Mouse (Mus musculus): ENCODE measurements around the gene Sgk1.
A peak's percentile ranks its signal among the peaks of the same experiment; 100 is the strongest.
"Not testable (repeated sequence)": the region's sequence is repeated elsewhere in the genome, so short reads cannot be mapped to it uniquely, and the experiment has no call there.

Sgk1 gene

DNA sequence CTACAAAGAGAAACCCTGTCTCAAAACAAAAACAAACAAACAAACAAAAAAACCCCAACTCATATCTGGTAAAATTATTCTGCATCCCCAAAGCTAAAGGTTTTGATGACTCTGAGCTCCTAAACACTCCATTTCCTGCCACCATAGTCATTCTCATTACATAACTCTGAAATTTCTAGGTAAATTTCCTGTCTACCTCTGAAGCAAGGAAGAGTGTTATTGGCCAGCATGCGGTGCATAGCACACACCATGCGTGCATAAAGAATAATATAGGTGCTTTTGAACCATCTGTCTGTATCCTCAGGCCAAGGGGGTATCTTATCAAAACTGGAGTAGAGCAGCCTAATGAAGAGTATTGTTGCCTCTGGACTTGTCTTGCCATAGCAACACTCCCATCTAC lies 13.8 kb upstream of the Sgk1 start:
- no peak for ATAC-seq (ENCODE audit: low TSS enrichment)

DNA sequence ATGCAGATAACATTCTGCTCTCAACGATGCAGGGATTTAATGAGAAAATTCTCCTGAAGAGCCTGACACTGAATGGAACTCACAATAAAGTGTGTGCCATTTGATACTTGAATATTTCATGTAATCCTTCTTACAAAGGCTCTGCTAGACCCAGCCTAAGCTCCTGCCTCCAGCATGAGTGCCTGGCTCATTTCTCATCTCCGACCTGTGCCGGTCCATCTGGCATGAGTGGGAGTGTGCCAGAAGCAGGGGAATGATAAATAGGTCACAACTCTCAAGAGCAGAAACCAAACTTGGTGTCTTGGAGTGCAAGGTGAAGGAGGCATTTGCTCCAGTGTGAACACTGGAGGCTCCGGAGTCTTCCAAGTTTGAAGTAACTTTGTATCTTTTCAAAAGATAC lies 13.4 kb upstream of the Sgk1 start:
- no peak for ATAC-seq (ENCODE audit: low TSS enrichment)

DNA sequence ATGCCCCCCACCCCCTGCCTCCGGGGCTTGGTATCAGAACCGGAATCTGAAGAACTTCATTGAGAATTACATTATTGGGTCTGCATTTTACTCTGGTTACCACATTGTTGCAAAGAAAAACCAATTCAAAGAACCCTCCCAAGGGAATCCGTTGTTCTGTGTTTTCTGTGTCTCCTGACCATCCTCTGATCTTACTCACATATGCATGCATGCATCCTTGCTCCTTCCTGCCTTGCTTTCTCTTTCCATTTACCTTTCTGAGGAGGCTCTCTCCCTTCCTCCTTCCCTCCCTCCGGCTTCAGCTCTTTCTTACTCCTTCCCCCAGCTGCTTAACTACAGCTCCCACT lies 174 bp upstream of the Sgk1 start:
- ATAC-seq (ENCODE audit: low TSS enrichment): no peak

DNA sequence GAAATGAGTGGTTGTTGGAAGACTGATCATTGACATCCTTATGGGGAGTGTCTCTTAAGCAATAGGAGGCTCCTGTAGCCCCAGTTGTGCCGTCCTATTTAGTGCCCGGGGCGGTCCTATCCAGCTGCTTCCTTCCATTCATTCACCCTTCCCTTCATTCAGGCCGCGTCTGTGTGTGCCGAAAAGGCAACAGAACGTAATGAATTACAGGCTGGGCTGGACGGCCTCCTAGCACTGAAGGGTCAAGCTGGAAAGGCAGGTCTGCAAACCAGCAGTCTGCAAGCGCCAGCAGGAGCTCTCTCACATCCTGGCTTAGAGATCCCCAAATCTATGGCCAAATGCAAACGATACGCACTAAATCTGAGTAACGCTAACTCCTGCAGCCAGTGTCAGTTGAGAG lies 1.6 kb downstream of the Sgk1 start:
- peak; percentile 31 for ATAC-seq (ENCODE audit: low TSS enrichment)

DNA sequence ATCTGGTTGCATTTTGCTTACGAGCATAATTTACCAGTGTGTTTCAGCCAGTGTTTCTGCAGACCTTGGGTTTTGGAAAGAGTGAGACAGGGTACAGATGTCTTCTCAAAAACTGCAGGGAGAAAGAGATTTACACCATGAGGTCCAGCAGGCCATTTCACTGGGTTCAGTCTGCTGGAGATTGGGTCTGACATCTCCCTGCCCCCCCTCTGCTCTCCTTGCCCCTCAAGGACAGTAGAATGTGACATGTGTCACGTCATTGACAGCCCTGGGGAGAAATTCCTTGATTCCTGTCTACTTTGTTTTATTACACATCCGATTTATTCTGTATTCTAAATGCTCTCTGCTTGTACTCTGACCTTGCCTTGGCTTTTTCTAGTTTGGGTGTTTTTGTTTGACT lies 2.5 kb downstream of the Sgk1 start:
- no peak for ATAC-seq (ENCODE audit: low TSS enrichment)

DNA sequence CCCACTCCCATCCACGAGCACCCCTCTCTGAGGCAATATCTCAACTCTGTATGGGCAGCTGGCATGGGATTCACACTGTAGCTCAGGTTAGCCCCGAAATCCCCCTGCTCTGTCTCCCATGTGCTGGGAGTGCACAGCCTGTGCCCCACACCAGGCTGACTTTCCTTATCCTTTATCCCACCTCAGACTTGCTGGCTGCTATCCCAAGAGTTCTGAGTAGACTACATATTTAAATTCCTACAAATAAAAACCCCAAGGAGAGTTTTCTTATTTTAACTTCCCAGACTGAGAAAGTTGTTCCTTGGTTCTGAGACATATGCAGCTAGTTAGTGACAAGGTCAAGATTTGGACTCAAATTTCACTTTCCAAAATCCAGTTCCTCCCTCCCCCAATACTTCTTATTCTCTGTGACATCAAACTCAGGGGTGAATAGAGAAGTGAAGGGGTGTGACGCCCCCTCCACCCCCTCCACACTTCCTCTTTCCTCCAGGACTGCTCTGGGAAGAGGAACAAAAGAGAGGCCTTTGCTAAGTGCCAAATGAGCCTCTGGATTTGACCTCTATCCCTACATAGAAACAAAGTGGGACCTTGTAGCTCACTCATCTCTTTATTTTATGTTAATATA lies 7.3 kb downstream of the Sgk1 start:
- ATAC-seq (ENCODE audit: low TSS enrichment): no peak

DNA sequence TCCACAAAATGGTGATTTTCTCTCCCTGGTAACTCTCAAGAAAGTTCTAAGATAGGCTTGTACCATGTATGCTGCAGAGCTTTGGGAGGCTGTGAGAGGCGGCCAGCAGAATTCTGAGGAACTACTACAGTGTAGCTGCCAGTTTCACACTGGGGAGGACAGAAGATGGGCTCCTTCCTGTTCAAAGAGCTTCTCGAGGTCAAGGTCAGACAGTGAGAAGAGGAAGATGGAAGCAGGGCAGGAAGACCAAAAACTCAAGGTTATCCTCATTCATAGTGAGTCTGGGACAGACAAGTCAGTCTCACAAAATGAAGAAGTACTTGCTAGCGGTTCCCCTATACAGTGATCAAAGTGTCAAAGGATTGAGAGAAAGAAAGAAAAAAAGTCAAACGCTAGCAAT lies 8.3 kb downstream of the Sgk1 start:
- ATAC-seq (ENCODE audit: low TSS enrichment): no peak

DNA sequence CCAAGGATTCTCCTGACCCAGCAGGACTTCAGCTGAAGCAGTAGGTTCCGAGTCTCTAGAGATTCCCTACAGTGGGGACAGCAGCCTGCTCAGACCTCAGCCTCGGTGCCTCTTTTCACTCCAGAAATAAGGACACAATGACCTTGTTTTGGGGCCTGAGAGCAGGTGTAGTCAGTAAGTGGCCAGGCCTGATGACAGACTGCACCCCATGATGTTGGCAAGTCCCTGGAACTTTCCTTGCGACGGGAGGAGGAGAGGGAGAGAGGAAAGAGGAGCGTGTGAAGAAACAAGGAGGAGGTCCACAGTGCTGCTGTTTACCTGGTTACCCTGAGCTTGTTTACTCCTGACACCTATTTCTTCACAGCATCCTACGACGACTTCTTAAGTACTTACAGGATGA lies 9.5 kb downstream of the Sgk1 start:
- no peak for ATAC-seq (ENCODE audit: low TSS enrichment)

DNA sequence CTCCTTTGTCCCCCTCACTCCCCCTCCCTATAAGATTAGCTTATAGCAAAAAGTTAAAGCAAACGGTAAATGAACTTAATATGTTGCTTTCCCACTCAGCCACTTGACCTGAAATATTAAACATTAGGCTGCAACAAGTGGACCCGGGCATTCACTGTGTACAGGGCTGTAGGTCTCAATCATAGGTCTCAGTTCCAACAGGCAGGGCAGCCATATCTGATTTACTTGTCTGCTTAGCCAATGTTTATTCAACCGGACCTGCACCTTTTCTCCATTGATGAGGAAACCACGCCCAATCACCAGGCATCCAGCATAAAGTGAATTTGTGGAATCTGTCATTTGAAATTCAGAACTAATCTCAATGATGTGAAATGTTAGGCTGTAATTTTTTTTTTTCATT lies 10.1 kb downstream of the Sgk1 start:
- no peak for ATAC-seq (ENCODE audit: low TSS enrichment)

DNA sequence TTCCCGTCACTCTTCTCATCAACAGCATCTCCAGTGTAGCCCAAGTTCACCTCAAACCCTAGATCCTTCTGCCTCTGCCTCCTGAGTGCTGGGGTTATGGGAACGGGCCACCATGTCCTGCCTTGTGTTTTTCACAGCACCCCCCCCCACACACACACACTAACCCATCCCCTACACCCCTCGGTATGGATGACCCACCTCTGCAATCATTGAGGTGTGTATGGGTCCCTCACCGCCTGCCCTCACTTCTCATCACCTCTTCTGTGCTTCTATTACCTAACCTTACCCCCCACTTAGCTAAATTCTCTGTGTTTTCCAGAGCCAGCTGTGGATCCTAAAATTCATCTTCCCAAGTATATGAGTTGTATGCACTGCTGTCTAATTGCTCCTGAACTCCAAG lies 16.4 kb downstream of the Sgk1 start:
- ATAC-seq (ENCODE audit: low TSS enrichment): no peak

DNA sequence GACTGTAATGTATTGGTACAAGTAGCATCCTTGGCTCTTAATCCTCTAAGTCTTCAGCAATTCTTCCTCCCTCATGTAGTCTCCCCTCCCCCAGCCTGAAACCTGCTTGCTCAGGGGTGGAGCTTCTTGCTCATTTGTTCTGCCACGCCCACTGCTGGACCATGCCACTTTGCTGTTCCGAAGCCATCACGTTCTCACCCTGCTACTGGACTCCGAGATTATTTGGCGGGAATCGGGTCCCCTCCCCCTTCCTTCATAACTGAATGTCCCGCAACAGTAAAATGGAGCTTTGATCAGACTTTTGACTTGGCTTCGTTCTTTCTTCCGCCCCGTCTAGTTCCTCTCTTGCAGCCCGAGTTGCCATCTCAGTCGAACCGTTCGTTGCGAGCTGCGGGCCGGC lies 16.9 kb downstream of the Sgk1 start:
- not testable (repeated sequence) for ATAC-seq (ENCODE audit: low TSS enrichment)

DNA sequence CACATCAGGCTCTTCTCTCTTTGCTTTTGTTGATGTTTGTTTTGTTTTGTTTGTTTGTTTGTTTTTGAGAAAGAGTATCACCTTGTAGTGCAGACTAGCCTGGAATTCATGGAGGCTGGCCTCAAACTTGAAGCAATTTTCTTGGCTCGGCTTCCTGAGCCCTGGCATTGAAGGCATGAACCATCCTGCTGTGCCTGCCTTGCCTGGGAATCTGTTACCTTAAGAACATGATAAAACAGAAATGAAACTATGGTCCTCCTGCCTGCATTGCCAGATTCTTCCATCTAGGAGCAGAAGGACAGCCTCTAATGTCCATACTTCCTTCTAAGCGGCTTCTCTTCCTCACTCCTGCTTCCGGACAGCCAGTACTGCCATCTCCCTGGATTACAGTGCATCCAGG lies 17.4 kb downstream of the Sgk1 start:
- ATAC-seq (ENCODE audit: low TSS enrichment): no peak

DNA sequence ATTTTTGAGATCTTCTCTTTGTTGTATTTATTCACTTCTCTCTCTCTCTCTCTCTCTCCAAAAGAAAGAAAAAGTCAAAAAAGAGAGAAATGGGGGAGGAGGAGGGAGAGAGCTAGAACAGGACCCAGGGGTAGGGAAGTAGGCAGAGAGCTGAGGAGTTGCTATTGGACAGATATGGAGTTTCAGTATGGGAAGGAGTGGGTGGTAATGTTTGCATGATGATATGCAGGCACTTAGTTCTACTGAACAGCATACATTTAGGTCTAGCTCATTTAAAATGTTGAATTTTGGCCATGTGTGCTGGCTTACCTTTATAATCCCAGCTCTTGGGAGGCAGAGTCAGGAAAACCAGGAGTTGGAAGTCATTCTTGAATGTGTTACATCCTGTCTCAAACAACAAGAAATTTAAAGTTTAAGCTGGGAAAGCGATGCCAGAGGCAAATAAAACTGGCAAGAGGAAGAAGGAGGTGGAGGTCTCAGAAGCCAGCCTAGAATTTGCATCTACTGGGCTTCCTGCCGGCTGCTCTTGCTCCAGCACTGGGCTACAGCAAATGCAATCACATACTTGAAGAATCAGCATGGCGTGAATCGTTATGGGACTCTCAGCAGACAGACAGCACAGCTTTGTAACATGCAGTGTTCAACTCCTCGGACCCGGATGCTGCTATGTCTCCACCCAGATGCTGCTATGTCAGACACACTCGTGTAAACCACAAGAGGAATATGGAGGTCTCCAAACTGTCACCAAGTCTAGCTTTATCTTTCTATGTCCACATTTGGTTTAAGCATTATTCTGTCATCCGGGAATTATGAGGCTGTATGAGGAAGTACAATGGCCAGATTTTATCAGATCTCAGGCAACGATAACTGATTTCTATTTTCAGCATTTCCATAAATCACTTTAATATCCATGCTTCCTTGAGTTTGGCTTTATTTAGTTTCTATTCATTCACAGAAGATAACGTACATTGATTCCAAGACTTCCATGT lies 20.5 kb downstream of the Sgk1 start:
- peak; percentile 93 for ATAC-seq (ENCODE audit: low TSS enrichment)

DNA sequence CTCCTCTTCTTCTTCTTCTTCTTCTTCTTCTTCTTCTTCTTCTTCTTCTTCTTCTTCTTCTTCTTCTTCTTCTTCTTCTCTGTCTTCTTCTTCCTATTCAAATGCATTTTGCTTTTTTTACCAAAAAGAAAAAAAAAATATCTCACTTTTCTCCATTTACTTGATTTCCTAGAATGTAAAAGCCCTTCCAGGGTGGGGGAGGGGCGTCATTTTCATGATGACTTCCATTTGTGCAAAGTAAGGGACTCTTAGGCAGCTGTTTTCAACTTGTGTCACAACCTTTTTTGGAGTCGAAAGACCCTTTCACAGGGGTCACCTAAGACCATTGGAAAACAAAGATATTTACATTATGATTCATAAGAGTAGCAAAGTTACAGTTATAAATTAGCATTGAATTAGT lies 22.2 kb downstream of the Sgk1 start:
- ATAC-seq (ENCODE audit: low TSS enrichment): no peak

DNA sequence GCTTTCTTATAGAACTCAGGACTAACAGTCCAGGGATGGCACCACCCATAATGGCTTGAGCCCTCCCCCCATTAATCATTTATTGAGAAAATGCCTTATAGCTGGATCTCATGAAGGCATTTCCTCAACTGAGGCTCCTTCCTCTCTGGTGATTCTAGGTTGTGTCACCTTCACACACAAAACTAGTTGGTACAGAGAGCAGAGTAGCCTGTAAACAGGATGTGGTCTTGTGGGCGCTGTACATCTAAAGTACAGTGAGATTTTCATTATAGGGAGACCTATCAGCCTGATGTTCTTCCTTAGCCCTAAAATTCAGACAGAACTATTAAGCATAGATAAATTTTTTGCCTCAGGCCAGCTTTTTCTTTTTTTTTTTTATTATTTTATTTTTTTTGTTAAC lies 23.6 kb downstream of the Sgk1 start:
- no peak for ATAC-seq (ENCODE audit: low TSS enrichment)

DNA sequence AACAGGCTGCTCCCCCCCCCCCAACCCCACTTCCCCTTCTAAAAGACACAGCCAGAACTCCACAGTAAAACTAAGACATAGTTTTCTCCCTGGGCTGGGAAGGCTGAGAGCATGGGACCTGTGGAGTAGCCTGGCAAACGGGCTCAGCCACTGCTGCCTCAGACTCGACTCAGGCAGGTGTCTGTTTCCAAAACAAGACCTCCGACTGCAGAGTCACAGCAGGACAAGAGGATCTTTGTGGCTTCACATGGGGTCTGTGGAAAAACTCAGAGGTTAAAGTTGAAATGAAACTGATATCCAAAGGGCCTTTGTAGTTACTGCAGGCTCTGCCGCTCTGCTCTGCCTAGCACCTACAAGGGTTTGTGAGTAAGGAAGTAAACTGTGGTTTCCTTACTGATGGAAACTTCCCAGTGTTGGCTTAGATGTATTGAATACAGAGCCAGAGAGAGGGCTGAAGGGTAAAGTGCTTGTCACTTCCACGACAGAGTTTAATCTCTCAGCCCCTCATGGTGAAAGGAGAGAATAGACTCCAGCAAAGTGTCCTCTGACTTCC lies 25.0 kb downstream of the Sgk1 start:
- no peak for ATAC-seq (ENCODE audit: low TSS enrichment)

DNA sequence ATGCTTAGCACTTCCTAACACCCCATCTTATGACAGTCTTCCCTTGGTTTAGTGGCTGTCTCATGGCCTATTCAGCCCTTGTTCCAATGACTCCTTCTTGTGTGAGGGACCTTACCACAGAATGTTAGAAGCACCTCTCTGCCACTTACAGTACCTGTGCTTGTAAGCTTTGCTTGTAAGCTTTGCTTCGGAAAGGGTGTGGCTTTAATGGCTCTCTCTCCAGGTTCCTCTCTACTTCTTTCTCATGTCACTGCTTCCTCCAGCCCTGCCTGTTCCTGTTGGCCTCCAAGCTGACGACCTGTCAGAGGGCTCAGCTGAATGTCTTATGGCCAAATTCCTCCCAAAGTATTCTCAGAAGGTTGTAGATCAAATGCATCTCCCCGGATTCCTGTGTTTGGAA lies 25.8 kb downstream of the Sgk1 start:
- no peak for ATAC-seq (ENCODE audit: low TSS enrichment)

DNA sequence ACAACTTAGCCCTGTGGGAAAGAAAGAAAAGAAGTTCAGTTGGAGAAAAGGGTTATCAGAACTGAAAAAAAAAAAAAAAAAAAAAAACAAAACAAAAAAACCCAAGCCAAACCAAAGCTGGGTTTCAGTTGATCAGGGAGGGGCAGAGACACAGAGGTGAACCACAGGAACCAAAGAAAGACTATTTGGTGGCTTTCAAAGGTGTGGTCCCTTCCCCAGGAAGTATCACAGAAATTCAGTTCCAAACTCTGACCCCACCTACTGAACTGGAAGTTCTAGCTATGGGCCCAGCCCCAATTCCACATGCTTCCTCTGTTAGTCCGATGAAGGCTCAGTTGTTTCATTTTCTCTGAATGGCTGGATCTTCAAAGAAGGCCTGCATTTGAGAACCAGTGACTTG lies 26.7 kb downstream of the Sgk1 start:
- no peak for ATAC-seq (ENCODE audit: low TSS enrichment)

DNA sequence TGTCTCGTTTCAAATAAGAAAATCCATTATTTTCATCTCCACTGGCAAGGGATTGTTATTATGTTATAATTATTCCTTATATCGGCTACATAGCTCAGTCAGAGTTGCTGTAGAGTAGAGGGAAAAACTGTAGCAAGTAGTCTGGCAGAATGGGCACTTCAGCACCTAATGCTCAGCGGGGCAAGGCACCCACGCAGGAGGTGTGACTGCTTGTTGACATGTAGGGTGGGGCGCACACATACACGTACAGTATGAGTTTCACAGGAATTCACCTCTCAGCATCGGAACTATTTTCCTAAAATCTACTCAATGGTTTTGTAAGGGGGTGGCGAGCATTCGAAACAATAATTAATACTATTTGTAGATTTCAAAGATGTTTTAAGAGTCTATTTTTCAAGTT lies 28.4 kb downstream of the Sgk1 start:
- no peak for ATAC-seq (ENCODE audit: low TSS enrichment)

DNA sequence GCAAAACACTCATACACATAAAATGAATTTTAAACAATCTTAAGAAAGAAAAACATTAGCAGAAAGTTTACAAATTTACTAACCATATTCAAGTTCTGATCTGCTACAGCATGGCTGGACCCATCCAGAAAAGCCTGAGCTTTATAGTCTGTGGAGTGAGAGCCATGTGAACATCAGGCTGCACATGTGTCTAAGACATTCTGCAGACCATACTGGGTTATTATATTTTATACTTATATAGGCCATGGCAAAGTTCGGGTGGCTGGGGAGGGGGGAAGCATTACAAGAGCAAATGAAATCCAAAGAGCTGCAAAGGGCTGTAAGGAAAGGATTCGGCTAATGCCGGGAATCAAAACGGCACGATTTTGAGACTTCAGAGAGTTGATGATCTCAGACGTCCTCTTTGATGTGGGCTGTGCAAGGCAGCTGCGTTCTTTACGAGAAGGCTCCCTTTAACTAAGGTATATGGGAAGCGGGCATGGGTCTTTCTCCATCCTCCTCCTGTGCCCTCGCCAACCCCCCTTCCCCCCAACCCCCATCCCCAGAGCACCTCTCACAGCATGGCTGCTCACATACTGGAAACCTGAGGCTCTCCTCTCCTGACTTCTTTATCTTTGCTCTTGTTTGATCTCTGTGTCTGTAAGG lies 29.4 kb downstream of the Sgk1 start:
- no peak for ATAC-seq (ENCODE audit: low TSS enrichment)

DNA sequence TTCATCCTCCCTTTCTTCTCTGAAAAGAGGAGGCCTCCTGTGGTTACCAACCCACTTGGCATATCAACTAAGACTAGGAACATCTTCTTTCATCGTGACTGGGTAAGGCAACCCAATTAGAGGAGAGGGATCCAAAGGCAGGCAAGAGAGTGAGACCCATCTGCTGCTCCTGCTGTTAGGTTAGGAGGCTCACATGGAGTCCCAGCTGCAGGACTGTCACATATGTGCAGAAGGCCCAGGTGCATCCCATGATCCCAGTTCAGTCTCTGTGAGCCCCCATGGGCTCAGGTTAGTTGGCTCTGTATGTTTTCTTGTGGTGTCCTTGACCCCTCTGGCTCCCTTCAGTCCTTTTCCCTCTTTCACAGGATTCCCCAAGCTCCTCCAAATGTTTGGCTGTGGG lies 32.8 kb downstream of the Sgk1 start:
- ATAC-seq (ENCODE audit: low TSS enrichment): no peak

DNA sequence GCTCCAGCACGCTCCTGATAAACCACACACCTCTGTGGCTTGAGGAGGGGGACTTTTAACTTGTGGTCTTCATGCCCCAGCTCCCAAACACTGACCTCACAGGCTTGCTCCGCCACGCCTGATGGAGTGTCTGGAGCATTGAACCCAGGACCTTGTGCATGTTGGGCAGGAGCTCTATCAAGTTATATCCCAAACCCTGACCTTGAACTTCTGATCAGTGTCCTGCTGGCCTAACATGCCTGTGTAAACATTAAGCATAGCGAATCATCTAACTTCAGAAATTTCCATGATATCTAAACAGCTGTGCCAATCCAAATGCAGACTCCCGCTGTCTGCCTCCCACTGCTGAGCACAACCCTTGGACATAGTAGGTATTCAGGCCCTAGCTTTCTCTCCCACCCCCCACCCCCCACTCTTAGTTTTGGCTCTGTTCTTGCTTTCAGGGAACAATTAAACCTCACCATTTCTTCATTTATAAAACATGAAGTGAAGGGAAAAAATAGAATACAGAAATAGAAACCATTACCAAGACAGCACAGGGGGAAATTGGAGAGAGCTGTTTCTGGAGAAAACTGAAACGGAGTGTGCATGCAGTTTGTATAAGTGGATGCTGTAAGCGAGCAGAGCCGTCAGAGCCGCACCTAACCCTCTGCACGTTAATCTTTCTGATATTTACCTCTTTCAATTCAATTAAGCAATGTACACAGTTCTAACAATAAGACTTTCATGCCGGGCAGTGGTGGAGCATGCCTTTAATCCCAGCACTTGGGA lies 34.5 kb downstream of the Sgk1 start:
- ATAC-seq (ENCODE audit: low TSS enrichment): peak; percentile 89
